Mouse (Mus musculus) yolk sac, embryonic 10.5 days (tissue): ENCODE data around the gene Mgat5.

Experiments
- DNase-seq: peaks from one replicate; pipeline ENCODE4 v3.0.0-alpha.2; 2017; ENCODE audit warnings: low spot score

Mgat5 gene

DNA sequence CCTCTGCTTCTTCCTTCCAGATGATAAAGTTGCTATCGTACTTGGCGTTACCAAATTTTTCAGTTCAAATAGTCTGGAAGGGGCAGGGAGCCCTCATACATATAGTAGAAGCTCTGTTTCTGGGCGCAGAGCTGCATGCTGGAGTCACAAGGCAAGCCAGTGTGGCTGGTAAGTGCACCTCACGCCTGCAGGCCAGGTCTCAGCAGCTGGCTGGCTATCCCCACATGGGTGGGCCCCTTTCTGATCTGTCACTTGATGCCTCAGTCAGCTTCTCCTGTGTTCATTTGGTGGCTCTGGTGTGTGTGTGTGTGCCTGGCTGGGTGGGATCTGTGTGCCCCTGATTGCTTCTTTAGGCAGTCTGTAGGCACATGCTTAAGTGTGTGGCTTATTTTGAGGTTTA is 12.8 kb downstream of the Mgat5 start:
- no peak for DNase-seq

DNA sequence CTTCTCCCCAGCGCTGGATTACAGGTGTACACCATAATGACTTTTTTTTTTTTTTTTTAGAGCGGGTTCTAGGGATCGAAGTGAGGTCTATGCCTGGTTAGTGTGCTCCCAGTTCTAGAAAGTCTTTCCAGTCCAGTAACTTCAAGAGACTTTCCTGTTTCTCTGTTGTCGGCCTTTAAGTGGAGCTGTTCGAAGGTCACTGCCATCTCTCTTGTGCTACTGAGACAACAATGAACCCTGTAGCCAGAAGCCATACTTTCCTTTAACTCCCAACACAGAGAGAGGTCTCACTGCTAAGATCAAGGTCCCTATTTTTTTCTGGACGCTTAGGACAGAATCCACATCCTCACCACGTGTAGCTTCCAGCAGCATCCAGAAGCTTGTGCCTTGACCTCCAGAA is 13.4 kb downstream of the Mgat5 start:
- DNase-seq: no peak

DNA sequence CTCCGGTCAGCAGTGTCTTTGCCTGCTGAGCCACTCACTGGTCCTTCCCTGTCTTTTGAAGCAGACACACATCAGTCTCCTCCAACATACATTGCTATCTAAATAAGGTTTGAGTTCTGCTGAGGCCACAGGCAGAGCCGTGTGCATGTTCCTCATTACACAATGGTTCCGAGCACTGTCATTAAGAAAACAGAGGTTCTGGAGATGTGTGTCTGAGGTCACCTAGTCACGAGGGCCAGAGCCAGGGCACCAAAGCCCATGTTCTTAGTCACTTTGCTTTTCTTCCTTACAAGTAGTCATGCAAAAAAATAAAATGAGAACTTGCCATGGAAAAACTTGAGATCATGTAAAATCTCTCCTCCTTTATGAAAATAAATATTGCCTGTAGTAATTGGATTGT is 14.3 kb downstream of the Mgat5 start:
- DNase-seq: no peak

DNA sequence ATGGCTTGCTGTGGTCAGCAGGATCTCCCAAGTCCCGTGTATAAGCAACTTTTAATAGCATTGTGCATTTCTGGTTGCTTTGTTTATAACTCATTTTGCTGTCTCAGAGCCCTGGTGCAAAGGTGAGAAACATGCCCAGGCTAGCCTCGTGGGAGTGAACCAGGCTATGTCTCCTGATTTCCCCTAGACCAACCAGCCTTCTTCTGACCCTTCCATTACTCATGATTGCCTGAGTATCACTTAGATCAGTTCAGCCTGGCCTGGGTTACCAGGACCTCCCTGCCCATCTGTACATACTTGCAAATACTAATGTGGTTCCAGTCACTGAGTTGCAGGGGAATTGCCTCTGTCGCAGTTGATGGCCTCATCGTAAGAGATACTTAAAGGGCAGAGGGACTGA is 14.8 kb downstream of the Mgat5 start:
- DNase-seq: no peak

DNA sequence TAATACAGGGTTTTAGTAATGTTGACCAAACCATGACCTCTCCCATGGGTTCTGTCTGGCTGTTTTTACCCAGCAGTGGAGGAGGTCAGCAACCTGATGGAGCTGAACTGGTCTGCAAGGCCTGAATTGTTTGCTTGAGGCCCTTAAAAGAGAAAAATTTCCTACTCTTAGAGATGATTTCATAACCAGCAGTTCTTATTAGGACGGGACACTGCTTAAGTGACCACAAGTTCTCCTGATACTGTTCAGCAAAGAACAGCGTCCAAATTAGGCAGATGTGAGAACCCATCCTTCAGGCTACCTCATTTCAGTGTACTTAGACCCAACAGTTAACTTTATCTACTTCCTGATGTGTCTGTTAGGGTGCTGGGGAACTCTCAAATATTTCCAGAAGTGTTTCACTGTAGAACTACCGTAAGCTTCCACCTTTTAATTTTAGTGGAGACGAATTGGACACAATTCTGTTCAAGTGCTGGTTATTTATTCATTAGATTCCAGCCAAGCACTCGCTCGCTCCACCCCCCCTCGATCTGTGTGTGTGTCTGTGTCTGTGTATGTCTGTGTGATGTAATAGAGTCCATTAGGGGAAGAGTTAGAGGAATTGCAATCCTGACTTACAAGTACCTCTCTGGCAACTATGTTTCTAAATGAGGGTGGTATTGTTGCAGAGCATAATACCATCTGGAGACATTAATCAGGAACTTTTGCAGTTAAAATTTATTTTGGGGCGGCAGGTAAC is 17.4 kb downstream of the Mgat5 start:
- DNase-seq: no peak

DNA sequence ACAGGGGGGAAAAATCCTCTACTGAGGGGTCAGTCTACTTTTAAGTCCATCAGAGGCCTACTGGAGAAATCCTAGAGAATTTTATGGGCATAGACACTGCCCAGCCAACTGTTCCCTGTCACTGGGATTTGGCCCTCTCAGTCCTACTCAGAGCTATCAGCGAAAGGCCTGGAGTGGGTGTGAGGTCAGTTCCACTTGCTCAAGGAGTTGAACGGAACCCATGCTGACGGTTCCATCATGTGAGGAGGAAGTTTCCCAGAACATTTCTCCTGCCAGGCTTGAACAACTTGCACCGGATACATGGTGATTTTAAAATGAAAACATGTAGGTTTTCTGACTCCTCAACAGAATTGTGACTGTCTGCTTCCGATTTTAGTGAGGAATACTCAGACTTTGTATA is 20.2 kb downstream of the Mgat5 start:
- no peak for DNase-seq

DNA sequence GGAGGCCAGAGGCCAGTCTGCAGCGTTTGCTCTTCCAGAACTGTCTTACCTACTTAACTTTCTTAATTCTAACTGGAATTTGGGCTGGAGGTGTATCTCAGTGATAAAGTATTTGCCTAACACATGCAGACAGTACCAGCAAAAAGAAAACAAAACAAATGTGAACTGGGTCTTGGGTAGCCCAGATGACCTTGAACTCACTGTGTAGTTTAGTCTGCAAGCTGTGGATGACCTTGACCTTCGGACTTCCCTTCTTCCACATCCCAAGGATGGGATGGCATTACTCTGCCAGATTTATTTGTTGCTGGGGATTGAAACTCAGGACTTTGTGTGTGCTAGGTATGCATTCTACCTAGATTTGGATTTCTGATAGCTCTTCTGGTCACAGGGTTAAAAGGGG is 24.2 kb downstream of the Mgat5 start:
- DNase-seq: no peak

DNA sequence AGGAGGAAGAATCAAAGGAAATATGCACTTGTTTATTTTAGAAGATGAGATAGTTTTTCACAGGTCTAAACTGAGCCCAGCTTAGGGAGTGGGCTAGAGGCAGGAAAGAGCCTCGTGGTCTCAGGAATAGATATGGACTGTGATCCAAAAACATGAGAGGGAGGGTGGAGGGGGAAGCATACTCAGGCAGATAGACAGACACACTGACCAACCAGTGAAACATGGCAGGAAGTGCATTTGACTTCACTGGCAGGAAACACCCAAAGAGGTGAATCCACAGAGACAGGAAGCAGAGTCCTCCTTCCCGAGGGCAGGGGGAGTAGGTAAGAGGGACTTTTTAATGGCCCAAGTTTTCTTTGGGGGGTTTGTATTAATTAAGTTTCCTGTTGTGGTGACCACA is 25.7 kb downstream of the Mgat5 start:
- DNase-seq: no peak

DNA sequence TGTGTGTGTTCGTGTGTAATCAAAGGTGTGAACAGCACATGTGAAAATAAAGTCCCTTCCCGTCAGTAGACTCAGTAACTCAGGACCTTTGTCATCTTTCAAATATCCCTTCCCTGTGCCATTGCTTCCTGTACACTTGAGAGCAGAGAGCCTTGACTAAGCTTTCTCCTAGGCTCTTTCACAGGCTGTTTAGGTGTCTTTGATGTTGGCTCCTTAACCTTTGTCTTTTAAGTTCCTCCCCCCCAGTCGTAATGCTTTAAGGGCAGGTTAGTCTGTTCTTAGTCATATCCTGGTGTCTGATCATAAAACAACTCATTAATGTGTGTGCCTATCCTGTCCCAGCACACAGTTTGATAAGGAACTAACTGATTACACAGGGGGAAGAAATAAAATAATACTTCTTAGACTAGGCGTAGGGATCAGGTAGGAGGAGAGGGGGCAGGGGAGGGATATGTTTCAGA is 28.4 kb downstream of the Mgat5 start:
- no peak for DNase-seq

DNA sequence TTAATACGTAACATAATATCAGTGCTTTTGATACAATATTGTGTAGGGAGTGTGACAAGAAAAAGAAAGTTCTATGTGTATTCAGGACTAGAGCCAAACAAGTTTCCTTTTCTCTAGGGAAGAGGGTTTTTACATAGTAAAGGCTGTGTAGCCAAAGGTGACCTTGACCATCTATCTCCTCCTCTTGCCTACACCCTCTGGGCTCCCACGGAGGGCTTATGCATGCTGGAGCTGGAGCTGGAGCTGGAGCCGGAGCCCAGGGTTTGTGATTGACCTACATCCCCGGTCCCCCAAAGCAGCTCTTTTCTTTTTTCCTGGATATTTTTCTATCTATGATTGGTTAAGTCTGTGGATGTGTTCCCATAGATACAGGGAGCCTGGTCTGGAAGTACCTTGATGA is 30.3 kb downstream of the Mgat5 start:
- DNase-seq: no peak

DNA sequence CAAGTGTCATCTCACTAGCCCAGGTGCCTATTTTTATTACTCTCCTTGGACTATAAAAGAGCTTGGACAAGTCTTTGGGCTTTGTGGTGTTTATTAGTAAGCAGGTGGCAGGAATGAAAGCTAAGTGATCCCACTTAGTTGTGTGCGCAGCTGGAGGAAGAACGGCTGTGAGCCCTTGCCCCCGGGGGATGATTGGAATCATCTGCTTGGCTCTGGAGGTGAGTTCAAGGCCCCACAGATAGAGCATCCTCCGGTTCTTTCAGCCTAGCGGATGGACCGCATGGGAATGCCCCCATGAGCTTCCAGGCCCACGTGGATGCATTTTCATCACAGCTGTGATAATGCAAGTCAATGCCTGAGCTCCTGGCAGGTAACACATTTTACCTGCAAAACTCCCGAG is 31.6 kb downstream of the Mgat5 start:
- no peak for DNase-seq

DNA sequence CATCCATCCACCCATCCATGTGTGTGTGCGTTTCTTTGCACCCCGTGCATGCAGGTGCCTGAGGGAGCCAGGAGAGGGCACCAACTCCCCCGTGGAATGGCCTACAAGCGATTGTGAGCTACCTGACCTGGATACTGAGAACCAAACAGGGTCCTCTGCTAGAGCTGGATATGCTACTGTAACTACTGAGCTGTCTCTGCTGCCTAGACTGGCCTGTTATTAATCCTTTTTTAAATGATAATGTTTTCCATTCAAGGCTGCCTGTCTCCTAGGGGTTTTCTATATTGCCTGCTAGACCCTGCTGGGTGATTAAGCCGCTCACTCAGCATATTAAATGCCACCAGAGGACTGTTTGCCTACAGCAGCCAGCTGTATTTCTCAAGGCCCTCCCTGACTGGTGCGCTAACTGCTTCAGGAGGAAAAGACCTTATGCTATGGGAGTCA is 34.1 kb downstream of the Mgat5 start:
- DNase-seq: no peak

DNA sequence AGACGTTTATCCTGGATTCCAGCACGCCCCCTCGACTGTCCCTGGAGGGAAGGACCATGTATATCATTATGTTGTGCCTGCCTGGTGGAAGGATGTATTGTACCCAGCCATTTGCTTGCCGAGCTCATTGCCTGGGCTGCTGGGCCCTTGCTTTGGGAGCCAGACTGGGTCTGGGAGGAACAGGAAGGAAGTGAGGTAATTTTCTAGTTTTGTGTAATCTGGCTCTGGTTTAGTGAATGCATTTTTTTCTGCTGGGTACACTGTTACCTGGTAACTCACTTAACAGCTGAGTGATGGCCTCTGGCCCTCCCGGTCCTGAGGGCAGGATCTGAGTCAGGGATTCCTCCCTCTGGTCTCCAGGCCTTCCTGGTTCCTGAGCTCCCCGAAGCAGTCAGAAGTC is 35.1 kb downstream of the Mgat5 start:
- DNase-seq: no peak

DNA sequence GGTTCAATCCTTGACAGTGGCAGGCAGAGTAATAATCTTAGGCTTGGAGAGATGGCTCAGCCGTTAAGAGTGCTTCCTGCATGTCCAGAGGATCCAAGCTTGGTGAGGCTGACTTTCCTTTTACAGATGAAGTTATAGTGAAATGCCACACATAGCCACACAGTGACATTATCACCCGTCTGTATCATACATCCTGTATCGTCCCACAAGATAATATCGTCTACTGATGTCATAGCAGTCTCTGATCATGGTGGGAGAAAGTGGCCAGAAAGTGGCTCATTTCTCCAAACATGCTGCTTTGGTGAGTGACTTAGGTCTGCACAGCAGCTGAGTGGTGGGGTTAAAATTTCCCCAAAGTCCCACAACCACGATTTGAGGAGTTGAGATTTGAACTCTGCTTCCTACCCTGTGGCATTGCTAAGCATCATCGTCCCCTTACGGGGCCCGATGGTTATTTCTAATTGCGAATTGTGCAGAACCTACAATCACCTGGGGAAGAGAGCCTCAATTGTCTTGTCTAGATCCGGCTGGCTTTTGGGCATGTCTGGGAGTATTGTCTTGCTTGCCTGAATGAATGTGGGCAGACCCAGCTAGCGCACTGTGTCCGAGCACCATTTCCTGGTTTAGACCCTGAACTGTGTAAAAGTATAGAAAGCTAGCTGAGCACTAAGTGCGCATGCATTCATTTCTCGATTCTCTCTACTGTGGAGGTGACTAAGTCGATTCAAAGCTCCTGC is 37.5 kb downstream of the Mgat5 start:
- DNase-seq: no peak

DNA sequence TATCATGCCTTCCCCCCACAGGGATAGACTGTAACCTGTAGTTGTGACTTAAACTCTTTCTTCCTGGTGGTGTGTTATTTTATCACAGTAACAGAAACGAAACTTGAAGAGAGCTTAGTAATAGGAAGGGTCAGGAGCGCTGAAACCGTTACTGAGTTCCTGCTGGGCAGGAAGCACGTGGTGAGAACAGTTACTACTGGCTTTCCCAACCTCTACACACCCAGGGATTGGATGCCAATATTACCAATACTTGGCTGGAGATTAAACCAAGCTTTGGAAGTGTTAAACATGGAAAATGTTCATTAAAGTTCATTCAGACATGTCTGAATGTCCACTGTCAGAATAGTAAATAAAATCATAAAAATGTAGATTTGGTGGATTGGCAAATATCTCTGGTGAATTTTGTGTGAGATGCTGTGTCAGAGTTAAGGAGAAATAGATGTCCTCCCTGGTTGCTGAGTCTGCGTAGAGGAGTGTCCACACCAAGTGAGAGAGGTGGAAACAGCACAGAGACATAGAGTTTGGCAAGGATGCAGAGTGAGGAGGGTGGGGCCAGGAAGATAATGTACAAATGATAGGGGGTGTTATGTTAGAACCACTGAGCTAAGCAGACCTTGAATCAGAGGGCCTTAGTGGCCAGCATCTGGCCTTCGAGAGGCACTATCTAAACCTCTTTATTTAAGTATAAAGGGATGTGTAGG is 38.2 kb downstream of the Mgat5 start:
- DNase-seq: no peak

DNA sequence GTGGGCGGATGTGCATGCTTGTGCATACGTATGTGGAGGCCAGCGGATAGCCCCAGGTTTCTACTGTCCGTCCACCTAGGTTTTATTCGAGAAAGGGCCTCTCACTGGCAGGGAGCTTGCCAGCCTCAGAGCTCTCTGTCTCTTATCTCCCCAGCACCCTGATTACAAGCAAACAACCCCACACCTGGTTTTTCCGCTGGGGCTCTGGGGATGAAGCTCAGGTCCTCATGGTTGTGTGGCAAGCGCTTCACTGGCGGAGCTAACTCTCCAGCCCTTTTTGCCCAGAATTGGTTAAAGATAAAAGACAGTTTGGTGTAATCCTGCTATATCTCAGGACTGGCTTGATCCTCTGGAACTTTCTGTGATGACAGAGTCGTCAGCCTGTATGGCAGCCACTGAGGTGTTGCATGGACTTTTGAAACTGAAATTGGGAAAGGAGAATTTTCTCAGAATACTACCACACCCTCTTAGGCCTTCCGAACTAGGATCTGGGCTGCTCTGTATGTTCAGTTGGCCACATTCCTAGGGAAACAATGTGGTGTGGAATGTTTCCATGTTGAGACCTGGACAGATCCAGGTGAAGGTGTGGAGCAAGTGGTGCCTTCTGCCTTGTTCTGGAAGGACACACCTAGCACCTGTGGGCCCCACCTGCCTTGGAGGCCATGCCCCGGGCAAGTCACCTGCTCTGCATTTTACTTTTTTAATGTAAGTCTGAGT is 39.4 kb downstream of the Mgat5 start:
- DNase-seq: no peak

DNA sequence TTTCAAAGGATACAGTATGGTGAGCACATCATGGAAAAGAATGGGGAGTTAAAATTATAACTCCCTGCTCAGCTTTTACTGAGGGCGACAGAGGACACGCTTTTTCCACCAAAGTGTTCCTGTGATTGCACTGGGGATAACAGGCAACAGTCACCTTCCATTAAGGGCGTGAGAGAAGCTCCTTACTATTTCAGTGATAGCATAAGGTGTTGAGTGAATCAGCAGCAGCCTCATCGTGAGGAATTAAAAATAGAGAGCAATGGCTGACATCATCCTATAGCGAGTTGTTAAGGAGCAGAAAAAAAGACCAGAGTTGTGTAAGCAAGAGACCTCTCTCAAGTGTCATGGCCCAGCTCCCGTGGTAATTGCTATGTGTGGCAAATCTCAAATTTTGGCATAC is 41.3 kb downstream of the Mgat5 start:
- DNase-seq: no peak

DNA sequence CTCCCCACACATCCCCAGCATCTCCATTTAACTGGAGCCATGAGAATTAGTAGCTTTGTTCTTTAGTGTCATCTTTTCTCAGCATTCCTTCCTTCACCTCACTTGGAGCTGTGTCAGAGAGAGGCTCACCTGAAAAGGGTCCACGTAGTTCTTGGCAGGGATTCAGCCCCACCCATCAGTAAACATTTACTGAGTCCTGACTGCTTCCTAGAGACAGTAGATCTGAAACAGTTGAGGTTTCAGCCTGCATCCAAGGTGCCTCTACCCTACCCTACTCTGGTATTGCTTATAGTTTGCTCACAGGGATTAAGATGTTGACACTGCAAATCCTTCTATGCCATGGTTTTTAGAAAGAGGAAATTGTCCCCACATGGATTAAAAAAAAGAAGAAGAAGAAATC is 43.6 kb downstream of the Mgat5 start:
- peak; percentile 14 for DNase-seq

DNA sequence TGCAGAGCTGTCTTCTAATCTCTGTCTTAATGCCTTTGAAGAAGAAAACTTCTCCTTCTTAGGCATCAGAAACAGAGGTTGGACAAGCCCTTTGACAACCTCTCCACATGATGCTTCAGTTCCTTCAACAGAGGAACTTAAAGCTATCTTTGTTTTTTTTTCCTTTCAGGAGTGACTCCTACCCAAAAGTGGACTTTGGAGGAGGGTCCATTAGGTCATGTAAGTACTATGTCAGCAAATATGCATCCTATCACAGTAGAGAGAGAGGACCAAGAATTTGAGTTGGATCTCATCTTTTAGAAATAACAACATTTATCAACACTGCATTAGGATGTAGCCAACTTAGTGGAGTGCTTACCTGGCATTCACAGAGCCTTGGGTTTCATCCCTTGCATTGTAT is 44.8 kb downstream of the Mgat5 start:
- no peak for DNase-seq

DNA sequence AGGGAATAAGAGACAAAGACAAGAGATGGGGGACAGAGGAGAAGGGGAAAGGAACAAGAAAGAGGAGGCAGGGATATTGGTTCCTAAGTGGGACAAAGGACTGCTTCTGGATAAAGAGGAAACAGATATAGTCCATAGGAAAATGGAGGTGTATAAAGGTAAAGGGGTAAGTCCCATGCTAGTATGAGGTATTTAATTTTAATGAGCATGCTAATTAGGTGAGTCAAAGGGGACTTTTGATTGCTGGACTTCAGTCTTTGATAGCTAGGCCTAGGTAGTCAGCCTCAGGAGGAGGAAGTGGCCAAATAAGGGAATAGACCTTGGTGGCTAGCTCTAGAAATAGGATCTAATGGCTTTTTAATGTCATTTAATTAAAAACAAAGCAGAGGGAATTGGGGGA is 45.5 kb downstream of the Mgat5 start:
- DNase-seq: no peak

DNA sequence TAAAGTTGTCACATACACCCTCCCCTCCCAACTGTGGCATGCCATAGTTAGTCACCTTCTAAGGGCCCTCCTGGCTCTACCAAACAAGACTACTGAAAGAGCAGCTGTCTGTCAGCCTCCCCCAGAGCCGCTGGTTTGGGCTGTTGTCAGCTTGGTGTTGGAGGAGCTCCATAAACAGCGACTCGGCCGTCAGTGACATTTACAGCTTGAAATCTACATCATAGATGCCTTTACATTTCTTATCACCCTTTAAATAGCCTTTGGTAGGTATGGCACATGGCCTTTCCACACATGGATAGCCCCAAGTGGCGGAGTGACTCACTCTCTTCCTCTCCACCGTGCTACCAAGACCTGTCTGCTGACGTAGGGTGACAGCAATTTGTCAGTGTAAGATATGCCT is 46.9 kb downstream of the Mgat5 start:
- DNase-seq: no peak

DNA sequence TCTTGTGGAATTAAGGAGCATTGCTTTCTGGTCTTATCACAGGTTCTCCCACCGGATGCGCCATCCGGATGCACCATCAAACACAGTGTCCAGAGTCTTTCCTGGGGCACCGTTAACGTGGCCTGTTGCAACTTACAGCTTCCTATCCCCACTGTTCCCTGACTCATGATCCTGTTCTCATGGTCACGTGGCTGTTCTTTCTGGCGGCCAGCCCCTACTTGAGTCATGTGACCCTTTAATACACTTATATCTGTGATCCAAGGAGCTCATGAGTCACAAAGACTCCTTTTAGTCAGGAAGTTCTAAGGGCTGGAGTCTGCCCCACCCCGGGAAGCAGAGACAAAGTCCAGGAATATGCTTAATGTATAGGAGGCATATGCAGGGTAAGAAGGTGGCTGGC is 52.2 kb downstream of the Mgat5 start:
- DNase-seq: no peak

DNA sequence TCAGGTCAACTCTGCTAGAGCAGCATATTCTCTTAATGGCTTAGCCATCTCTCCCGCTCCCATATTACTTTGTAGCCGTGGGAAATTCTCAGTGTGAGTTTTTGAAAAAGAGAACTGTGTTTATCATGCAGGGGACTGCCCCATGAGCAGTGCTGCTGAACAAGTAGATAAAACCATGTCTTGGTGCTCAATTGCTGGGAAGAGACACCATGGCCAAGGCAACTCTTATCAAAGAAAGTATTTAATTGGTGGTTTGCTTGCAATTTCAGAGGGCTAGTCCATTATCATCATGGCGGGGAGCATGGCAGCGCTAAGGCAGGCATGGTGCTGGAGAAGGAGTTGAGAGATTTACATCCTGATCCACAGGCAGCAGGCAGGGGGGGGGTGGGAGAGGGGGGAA is 54.9 kb downstream of the Mgat5 start:
- no peak for DNase-seq
